Mouse (Mus musculus): ENCODE data around the gene Rhbg. TPM values are rescaled to one million over a fixed set of nuclear protein-coding genes. Genes with fewer than 3 reads are reported as not detected.
A peak's percentile ranks its signal among the peaks of the same experiment; 100 is the strongest.
"Not testable (repeated sequence)": the region's sequence is repeated elsewhere in the genome, so short reads cannot be mapped to it uniquely, and the experiment has no call there.

Gene Rhbg
- 10 to 100 TPM; 11.2 to 17.8 TPM for total RNA-seq (2021)
- long read RNA-seq, experiment 1, transcript Rhbg-201 (10 exons, 1,937 nt) = major isoform, 11 of 14 reads
- long read RNA-seq, experiment 1, partial matches to known transcripts = 0 of 14 reads
- long read RNA-seq, experiment 1, other reads (novel, unspliced or antisense) = 3 of 14 reads
- long read RNA-seq, experiment 2, transcript Rhbg-201 (10 exons, 1,937 nt) = major isoform, 35 of 44 reads
- long read RNA-seq, experiment 2, partial matches to known transcripts = 6 of 44 reads
- long read RNA-seq, experiment 2, other reads (novel, unspliced or antisense) = 3 of 44 reads

GRCm38 (mm10) chr3:88254268-88254926 lies at the start of gene Rhbg:
Gene Rhbg (minus strand): TSS chr3:88254709.
- peak; percentile 61 to 63 for DNase-seq (ENCODE audit: low spot score in 2 of 2)

GRCm38 (mm10) chr3:88299172-88299571 lies 44.7 kb upstream of the Rhbg start:
- no peak for DNase-seq (ENCODE audit: low spot score in 2 of 2)

GRCm38 (mm10) chr3:88297321-88297851 lies 42.9 kb upstream of the Rhbg start:
- no peak for DNase-seq (ENCODE audit: low spot score in 2 of 2)

DNA sequence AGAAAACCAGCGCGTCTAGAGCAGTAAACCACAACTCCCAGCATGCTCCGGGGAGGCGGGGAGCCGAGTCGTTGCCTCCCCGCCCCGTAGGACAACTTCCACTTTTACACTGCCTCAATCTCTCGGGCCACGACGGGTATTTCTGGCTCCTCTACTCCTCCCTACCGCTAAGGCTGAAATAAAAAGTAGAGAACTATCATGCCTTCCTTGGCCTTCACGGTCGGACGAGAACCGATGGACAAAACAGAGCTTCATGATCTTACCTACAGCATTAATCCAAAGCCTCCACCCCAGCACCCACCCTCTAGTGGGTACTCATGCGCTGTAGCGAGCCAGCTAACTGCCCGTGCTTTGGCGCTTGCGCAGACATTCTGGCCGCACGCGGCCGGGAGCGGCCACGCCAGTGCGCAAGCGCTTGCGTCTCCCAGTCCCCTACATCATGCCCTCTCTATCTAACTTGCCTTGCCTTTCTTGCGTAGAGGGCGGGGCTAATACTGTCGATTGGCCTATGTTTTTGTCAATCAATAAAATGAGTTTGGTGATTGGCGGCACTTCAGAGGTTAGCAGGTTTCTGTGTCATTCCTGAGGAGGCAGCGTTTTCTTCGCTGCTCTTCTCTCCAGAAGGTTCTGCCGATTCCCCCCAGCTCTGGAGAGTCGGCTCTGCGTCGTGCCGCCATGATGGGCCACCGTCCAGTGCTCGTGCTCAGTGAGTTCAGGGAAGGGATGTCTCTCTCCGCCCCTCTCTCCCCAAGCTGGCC lies 42.2 kb upstream of the Rhbg start, which contains the start of the genes Tsacc and Cct3:
Gene Tsacc (minus strand): TSS at position 439 of the 758 bp plus-strand sequence.
Gene Cct3 (plus strand): TSS at position 556 of the 758 bp plus-strand sequence.
- peak; percentile 85 to 86 for DNase-seq (ENCODE audit: low spot score in 2 of 2)

DNA sequence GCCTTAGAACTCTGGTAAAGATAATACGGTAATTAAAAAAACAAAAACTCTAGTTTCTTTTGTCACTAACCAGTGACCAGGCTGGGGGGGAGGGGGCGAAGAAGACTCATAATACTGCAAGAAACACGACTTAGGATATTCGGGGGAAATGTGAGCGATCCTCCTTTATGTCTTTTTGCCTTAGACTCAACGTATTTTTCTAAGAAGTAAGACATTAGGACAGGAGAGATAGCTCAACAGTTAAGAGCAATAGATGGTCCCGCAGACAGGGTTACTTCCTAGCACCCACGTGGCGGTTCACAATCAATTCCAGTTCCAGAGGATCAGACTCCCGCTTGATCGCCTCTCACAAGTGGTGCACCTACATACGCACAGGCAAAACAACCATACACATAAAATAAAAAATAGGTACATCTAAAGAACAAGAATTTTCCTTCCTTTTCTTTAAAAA lies 41.6 kb upstream of the Rhbg start:
- no peak for DNase-seq (ENCODE audit: low spot score in 2 of 2)

GRCm38 (mm10) chr3:88295272-88295671 lies 40.8 kb upstream of the Rhbg start:
- DNase-seq (ENCODE audit: low spot score in 2 of 2) = not testable (repeated sequence)

DNA sequence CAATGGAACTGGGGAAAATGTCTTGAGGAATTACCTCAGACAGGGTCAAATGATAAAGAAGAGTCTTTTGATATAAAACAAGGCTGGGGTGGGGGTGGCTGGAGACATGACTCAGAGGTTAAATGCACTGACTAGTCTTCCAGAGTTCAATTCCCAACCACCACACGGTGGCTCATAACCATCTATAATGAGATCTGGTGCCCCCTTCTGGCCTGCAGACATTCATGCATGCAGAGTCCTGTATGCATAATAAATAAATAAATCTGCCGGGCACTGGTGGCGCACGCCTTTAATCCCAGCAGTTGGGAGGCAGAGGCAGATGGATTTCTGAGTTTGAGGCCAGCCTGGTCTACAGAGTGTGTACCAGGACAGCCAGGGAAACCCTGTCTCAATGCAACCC lies 37.5 kb upstream of the Rhbg start:
- peak in 1 of 2 experiments; percentile 27 for DNase-seq (ENCODE audit: low spot score in 2 of 2)

GRCm38 (mm10) chr3:88288133-88288713 lies 33.7 kb upstream of the Rhbg start:
- not testable (repeated sequence) for DNase-seq (ENCODE audit: low spot score in 2 of 2)

- no peak for DNase-seq (ENCODE audit: low spot score in 2 of 2)
These were observed 32.6 kb upstream of the Rhbg start, which contains the start of gene Gm38392 for GRCm38 (mm10) chr3:88287110-88287509. Gene Gm38392 (minus strand): TSS chr3:88287210.

DNA sequence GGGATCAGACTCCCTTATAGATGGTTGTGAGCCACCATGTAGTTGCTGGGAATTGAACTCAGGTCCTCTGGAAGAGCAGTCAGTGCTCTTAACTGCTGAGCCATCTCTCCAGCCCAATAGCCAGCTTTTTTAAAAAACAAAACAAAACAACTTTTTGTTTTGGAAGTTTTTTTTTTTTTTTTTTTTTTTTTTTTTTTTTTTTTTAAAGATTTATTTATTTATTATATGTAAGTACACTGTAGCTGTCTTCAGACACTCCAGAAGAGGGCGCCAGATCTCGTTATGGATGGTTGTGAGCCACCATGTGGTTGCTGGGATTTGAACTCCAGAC lies 31.0 kb upstream of the Rhbg start:
- not testable (repeated sequence) for DNase-seq (ENCODE audit: low spot score in 2 of 2)

DNA sequence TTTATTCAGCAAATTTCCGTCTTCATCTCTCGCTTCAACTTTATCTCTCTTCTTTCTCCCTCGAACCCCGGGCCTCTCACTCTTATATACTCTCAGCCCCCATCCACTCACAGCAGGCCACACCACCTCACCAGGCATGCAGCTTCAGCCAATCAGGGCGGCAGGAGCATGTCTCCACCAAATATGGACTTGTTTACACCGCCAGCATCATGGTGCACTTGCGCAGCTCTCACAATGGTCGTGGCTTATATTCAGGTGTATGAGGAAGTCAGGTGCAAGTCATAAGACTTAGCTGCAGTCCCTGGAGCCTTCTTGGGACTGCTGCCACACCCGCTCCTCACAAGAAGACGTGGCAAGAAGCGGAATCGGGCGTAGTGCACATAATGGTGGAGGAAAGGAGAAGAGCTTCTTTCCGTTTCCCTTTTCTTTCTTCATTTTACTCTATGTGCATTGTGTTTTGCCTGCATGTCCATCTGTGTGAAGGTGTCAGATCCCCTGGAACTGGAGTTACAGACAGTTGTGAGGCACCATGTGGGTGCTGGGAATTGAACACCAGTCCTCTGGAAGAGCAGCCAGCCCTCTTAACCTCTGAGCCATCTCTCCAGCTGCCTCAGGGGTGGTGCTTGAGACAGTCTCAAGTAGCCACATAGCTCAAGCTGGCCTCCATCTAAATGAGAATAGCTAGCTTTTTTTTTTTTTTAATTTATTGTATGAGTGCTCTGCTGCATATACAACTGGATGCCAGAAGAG lies 30.5 kb upstream of the Rhbg start:
- DNase-seq (ENCODE audit: low spot score in 2 of 2) = not testable (repeated sequence)

- DNase-seq (ENCODE audit: low spot score in 2 of 2) = not testable (repeated sequence)
These were observed 26.8 kb upstream of the Rhbg start for GRCm38 (mm10) chr3:88281141-88281916.

- DNase-seq (ENCODE audit: low spot score in 2 of 2) = no peak
These were observed 25.5 kb upstream of the Rhbg start for GRCm38 (mm10) chr3:88280035-88280434.

GRCm38 (mm10) chr3:88276529-88277143 lies 22.1 kb upstream of the Rhbg start:
- no peak for DNase-seq (ENCODE audit: low spot score in 2 of 2)

GRCm38 (mm10) chr3:88276121-88276520 lies 21.6 kb upstream of the Rhbg start:
- DNase-seq (ENCODE audit: low spot score in 2 of 2) = no peak

- DNase-seq (ENCODE audit: low spot score in 2 of 2) = no peak
These were observed 19.5 kb upstream of the Rhbg start for GRCm38 (mm10) chr3:88274002-88274401.

- DNase-seq (ENCODE audit: low spot score in 2 of 2) = no peak
These were observed 17.4 kb upstream of the Rhbg start for GRCm38 (mm10) chr3:88271859-88272258.

DNA sequence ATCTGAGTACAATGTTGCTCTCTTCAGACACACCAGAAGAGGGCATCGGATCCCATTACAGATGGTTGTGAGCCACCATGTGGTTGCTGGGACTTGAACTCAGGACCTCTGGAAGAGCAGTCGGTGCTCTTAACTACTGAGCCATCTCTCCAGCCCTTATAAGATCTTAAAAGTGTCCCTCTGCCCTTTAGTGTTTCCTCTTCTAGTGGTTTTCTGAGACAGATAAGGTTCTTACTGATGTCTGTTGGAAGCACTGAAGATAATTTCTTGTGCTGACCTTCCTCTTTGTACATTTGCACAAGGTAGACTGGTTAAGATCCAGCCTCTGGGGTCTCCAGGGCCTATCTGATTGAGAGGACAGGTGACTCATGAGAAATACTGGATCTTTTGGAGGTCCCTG lies 16.8 kb upstream of the Rhbg start:
- not testable (repeated sequence) for DNase-seq (ENCODE audit: low spot score in 2 of 2)

GRCm38 (mm10) chr3:88268991-88269390 lies 14.5 kb upstream of the Rhbg start:
- DNase-seq (ENCODE audit: low spot score in 2 of 2) = no peak

Data from adrenal gland, adult 18-20 months (tissue).